Mouse (Mus musculus): ENCODE data around the gene Prkcz.
"Not testable (repeated sequence)": the region's sequence is repeated elsewhere in the genome, so short reads cannot be mapped to it uniquely, and the experiment has no call there.

The Prkcz gene

GRCm38 (mm10) chr4:155283001-155283503, 78.1 kb downstream of the Prkcz start:
- DNase-seq (ENCODE audit: low spot score) = no peak

GRCm38 (mm10) chr4:155282231-155282630, 78.9 kb downstream of the Prkcz start:
- no peak for DNase-seq (ENCODE audit: low spot score)

GRCm38 (mm10) chr4:155281652-155282051, 79.5 kb downstream of the Prkcz start:
- peak; percentile 41 for DNase-seq (ENCODE audit: low spot score)

- DNase-seq (ENCODE audit: low spot score) = no peak
These were observed 79.9 kb downstream of the Prkcz start for GRCm38 (mm10) chr4:155281227-155281626.

GRCm38 (mm10) chr4:155280768-155281121, 80.4 kb downstream of the Prkcz start:
- no peak for DNase-seq (ENCODE audit: low spot score)

- DNase-seq (ENCODE audit: low spot score) = peak; percentile 42
These were observed 81.0 kb downstream of the Prkcz start for GRCm38 (mm10) chr4:155279926-155280767.

- DNase-seq (ENCODE audit: low spot score) = no peak
These were observed 82.1 kb downstream of the Prkcz start for GRCm38 (mm10) chr4:155279054-155279453.

GRCm38 (mm10) chr4:155277963-155278362, 83.2 kb downstream of the Prkcz start:
- DNase-seq (ENCODE audit: low spot score) = no peak

- no peak for DNase-seq (ENCODE audit: low spot score)
These were observed 86.3 kb downstream of the Prkcz start for GRCm38 (mm10) chr4:155274851-155275250.

- DNase-seq (ENCODE audit: low spot score) = no peak
These were observed 86.7 kb downstream of the Prkcz start for GRCm38 (mm10) chr4:155274451-155274850.

- peak; percentile 75 for DNase-seq (ENCODE audit: low spot score)
These were observed 92.8 kb downstream of the Prkcz start for GRCm38 (mm10) chr4:155268382-155268781.

- no peak for DNase-seq (ENCODE audit: low spot score)
These were observed 93.5 kb downstream of the Prkcz start for GRCm38 (mm10) chr4:155267639-155268175.

GRCm38 (mm10) chr4:155267047-155267543, 94.1 kb downstream of the Prkcz start:
- no peak for DNase-seq (ENCODE audit: low spot score)

- DNase-seq (ENCODE audit: low spot score) = no peak
These were observed 96.4 kb downstream of the Prkcz start for GRCm38 (mm10) chr4:155264521-155265321.

- DNase-seq (ENCODE audit: low spot score) = no peak
These were observed 108.9 kb downstream of the Prkcz start for GRCm38 (mm10) chr4:155252253-155252652.

GRCm38 (mm10) chr4:155251147-155251546, 110.0 kb downstream of the Prkcz start:
- DNase-seq (ENCODE audit: low spot score) = peak; percentile 36

- DNase-seq (ENCODE audit: low spot score) = no peak
These were observed 110.6 kb downstream of the Prkcz start for GRCm38 (mm10) chr4:155250361-155251117.

- peak; percentile 81 for DNase-seq (ENCODE audit: low spot score)
These were observed 111.4 kb downstream of the Prkcz start, which contains the start of gene Faap20 for GRCm38 (mm10) chr4:155249648-155250351. Gene Faap20, plus strand, starts transcription at chr4:155249802.

- peak; percentile 97 for DNase-seq (ENCODE audit: low spot score)
These were observed 111.9 kb downstream of the Prkcz start for GRCm38 (mm10) chr4:155249257-155249647.

- DNase-seq (ENCODE audit: low spot score) = not testable (repeated sequence)
These were observed 113.1 kb downstream of the Prkcz start for GRCm38 (mm10) chr4:155248054-155248453.

- DNase-seq (ENCODE audit: low spot score) = peak; percentile 79
These were observed 114.5 kb downstream of the Prkcz start for GRCm38 (mm10) chr4:155246691-155247105.

All from layer of hippocampus, adult 11-12 months (tissue).